Mouse (Mus musculus) adrenal gland, postnatal 14 days (tissue): ENCODE results near the gene Nfyc. TPM values are rescaled to one million over a fixed set of nuclear protein-coding genes. Genes with fewer than 3 reads are reported as not detected.

Experiments
- DNase-seq: peaks from one replicate; pipeline ENCODE4 v3.0.0; 2021; ENCODE audit warnings: mixed read lengths
- total RNA-seq: library from RNA; stranded (reverse); gene quantifications from 2 replicates; pipeline ENCODE4 v1.2.3, GENCODE M21; 2021

Gene Nfyc
- total RNA-seq, 1 experiment from 2014 or later: 58.8 TPM

- DNase-seq: no peak
Observed at GRCm38 (mm10) chr4:120749601-120750000, 81.8 kb downstream of the Nfyc start.

DNA sequence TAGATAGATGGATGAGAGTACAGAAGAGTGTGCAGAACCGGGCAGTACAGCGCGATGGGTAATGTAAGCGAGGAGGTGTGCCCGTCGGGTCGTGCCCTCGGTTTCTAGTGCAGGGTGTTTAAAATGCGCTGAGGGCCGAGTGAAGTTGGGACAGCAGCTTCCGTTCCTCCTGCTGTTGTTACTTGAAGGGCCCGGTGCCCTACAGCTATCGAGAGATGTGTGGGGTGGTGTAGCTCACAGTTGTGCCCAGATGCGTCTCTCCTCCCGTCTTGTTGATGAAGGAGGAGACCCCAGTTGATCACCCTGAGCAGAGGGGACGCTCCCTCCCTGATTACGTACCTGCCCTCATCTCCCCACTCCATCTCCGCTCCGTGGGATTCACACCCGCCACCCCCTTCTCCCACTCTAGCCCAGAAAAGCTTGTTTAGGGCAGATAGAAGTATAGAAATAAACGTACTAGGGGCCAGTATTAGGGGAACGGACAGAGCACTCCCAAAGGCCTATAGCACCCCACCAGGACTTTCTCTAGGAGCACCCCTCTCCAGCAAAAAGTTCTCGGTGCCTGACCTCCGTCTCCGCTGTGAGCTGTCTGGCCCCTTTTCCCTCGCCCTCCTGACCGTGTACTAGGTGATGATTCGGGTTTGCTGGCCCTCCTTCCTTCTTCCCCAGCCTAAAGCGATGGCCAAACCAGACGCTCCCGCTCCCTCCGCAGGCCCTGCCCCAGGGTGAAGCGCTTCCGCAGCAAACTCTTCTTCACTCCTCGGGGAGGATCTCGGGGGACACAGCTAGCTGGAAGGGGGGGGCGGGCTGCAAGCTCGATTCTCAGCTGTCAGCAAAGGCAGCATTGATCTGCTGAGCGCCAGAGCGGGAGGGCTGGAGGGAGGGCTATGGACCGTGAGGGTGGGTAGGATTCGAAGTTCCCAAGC lies 83.2 kb downstream of the Nfyc start, which contains the start of gene Kcnq4:
Kcnq4 (minus strand) TSS at position 672 of the 926 bp plus-strand sequence.
- no peak for DNase-seq

DNA sequence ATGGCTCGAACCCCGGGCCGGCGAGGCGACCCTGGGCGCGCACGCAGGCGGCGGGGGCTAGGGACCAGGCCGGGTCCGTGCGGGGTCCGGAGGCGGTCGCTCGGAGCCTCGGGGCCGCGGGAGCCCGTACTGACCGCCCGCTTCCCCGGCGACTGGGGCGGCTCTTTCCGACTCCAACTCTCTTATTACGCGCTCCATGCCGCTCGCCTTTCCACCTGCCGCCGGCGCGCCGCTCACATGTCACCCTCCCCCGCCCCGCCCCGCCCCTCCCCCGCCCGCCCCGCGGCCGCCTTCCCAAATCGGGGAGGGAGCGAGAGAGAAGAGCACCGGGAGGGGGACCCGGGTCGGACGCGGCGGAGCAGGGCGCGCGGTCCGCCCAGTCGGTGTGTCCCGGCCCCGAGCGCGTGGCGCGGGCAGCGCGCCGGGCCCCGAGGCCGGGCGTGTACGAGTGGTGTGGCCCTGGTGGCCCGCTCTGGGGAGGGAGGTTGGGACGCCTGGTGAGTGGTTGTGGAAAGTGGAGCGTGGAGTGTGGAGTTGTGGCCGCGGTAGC lies 84.1 kb downstream of the Nfyc start:
- DNase-seq: peak; percentile 60

DNA sequence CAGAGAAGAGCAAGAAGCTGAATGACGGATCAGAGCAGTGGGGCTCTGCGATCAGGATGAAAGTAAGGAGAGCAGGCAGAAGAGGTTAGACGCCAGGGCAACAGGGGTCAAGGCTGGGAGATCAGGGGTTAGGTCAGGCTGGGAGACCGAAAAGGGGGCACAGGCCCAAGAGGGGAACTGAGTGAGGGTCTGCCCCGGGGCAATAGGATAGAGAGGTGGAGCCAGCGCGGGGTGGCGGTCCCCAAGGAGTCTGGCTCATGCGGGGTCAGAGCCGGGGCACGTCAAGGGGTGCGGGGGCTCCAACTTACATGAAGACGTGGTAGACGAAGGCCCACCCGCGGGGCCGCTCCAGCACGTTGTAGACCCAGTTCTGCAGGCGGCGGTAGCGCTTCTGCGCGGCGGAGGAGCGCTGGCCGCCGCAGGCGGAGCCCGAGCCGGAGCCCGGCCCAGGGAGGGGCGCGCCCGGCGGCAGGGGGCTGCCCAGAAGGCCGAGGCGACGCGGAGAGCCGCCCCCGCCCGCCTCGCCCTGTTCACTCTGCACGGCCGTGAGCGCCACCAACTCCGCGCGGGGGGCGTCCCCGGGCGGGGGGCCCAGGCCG lies 84.7 kb downstream of the Nfyc start:
- peak; percentile 31 for DNase-seq

DNA sequence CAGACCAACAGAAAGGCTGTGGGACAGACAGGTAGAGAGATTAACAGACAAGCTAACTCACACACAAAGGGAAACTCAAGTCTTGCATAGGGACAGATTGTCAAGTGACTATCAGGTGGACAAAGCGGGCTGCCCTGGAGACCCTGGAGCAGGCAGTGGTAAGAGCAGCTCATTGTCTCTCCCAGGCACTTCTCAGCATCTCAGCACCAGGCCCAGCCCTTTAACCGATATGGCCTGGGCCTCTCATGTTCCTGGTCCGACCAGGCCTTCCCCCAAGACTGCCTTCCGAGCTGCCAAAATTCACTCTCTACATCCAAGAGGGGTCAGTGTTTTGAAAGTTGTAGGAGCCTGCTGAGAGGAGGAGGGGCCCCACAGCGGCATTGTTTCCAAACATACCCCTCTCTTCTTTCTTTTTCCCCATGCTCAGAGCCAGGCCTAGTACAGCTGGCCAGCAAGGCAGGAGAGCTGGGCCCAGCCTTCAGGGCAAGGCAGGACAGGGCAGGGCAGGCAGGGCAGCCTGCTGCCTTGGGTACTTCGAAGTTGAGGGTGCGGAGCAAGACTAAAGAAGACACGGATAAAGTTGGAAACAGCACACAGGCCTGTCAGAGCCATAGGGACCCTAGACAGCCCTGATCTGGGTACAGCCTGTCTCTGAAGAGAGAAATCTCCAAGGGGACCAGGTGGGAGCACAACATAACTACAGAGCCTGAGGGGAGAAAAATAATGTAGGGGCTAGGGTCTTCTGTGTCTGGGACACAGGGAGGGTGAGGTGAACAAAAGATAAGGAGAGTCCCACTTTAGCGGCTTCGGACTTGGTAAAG lies 85.4 kb downstream of the Nfyc start:
- DNase-seq: no peak

DNA sequence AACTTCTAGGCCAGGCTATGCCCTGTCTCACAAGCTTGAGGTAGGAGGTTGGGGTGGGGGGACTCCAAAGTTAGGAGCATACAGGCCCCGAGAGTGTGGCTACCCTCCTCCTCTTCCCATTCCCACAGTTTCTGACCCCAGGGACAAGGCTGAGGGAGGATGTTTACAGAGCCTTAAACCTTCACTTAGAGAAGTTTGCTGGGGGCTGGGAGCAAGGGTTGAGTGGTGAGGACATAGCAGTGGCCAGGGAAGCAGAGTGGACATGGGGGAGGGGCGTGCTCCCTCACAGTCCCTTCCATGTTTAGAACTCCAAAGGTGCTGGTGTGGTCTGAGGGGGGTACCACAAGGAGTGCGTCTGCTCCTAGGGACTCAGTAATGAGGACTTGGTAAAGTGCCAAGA lies 87.7 kb downstream of the Nfyc start:
- no peak for DNase-seq

- DNase-seq: peak; percentile 84
Observed at GRCm38 (mm10) chr4:120741303-120741702, 90.1 kb downstream of the Nfyc start.

GRCm38 (mm10) chr4:120734012-120734622 lies 97.3 kb downstream of the Nfyc start:
- no peak for DNase-seq

- DNase-seq: no peak
Observed at GRCm38 (mm10) chr4:120732737-120733136, 98.6 kb downstream of the Nfyc start.

DNA sequence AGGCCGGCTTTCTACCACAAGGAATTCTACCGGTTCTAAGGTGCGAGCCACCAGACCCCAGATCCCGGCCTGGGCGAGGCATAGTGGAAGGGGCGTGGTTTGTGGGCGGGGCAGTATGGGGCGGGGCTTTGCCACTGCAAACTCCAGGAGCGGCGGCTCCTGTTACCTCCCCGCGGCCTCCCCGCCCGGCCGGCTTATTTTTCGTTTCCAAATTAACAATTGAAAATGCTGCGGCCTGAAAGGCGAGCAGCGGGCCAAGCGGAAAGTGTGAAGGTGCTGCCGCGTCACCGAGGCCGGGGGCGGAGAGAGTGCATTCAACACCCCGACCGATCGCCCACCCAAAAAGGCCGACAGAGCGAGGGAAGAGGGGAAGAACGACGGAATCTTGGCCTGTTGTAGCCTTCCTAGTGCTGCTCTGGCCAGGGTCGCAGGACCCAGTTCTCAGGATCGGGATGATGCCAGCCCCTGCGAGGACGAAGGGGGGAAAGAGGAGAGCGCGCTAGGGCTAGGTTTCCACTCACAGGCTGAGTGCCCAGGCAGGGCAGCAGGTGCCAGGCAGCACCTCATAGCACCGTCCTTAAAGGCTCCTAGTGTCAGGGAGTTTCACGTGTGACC lies 100.2 kb downstream of the Nfyc start:
- peak; percentile 84 for DNase-seq

DNA sequence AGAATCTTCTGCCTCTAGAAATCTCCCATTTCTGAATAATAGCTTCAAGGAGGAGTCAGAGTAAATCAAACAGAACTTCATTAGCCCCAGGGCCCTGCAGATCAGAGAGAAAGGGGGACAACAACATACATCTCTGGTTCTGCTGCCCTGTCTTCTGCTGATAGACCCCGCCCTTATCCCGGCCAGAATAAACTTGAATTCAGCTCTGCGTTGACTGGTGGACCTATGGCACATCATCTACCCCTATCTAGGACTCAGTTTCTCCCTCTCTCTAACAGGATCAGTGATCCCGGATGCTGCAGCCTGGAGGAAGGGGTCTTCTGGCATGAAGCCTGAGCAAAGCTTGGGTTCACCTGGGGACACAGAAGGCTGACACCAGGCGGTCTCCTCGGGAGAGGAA lies 100.8 kb downstream of the Nfyc start:
- DNase-seq: no peak

DNA sequence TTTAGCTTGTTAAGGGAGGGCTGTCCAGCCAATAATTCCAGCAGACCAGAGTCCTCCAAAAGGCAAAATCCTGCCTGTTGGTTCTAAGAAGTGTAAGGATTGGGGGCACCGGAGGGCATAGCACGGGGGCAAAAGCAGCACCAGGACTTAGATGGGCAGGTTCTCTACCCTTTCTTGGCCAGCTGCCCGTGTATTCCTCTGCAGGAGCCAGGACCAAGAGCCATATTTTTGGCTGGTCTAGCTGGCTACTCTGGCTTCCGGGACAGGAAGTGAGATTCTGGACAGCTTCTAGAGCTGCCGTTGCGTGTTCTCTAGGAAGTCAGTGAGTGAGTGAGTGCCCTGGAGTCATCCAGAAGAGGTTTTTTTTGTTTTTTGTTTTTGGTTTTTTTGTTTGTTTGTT lies 101.2 kb downstream of the Nfyc start:
- peak; percentile 60 for DNase-seq

- DNase-seq: no peak
Observed at GRCm38 (mm10) chr4:120729441-120729840, 101.9 kb downstream of the Nfyc start.

DNA sequence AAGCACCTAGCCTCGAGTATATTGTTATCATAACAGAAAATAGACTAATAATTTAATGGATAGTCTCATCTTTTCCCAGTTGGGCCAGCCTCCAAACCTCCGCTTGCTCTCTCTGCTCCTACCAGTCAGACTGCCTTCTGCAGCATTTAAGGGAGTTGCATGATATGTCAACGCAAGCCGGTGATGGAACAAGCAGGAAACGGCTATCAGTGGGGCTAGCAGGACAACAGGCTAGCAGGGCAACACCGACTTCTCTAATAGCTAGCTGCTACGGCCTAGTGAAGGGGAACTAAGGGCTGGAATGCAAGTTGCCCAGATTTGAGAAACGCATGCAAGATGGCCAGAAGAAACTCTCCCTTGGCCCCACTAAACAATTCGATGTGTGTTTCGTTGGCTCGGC lies 103.5 kb downstream of the Nfyc start:
- DNase-seq: no peak

DNA sequence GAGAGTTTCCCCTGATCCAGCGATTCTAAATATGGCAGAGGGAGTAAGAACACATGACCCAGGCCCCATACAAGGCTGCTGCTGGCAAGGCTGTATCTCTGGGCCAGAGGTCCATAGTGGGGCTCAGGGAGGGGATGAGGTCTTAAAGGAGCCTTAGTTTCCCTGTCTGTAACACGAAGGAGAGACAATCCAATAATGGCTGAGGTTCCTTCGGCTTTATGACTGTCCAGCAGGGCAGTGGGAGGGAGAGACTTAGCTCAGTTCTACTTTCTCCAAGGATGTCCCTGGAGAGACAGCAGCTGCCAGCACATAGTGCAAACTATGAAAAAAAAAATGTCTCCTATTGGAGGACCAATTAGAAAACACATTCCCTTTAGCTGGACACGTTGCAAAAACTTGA lies 105.2 kb downstream of the Nfyc start:
- DNase-seq: peak; percentile 34

GRCm38 (mm10) chr4:120725516-120726090 lies 105.8 kb downstream of the Nfyc start:
- DNase-seq: no peak

DNA sequence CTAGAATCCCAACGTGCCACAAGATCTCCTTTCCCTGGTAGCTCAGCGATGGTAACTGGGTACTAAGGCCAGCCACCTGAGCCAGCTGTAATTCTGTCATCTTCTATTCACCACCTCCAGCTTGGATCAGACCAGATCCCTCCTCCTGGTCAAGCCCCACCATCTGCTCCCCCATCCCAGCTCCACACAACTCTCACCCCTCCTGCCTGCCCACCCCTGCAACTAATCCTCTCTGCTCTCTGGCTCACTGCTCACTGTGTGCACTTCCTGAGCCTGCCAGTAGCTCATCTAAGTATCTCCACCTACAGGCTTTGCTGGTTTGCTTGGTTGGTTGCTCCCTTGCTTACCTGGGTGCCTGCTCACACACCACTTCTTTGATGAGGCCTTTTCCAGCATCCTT lies 109.8 kb downstream of the Nfyc start:
- DNase-seq: no peak

DNA sequence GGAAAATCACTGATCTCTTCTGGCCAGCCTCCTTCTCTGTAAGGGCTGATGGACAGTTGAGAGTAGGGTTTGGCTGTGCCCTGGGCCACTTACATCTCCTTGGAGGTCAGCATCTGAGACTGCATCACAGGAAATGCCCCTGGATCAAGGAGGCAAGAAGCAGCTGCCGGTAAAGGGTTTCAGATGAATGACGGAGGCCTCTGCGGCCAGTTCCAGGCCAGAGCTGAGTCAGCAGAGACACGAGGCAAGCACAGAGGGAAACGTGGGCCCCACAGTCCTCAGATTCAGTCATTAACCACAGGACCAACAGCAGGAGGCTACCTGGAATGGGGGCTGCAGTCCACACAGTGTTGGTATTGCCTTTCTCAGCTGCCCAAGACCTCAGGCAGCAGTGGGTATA lies 112.2 kb downstream of the Nfyc start:
- DNase-seq: no peak

DNA sequence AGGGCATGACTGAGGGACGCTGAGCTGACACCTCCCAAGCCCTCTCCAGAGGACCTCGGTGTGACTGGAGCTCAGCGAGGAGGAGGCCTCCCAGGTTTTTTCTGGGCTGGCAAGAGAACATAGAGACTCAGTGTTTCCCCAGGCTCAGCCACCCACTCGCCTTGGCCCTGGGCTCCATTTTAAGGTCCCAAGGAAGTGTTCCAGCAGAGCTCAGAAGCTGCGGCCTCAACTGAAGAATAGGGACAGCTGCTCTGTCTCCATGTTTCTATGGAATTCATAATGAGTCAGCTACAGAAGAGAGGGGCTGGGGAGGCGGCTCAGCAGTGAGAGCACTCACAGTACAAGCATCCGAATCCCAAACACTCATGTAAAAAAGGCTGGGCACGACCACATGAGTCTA lies 113.8 kb downstream of the Nfyc start:
- DNase-seq: no peak

DNA sequence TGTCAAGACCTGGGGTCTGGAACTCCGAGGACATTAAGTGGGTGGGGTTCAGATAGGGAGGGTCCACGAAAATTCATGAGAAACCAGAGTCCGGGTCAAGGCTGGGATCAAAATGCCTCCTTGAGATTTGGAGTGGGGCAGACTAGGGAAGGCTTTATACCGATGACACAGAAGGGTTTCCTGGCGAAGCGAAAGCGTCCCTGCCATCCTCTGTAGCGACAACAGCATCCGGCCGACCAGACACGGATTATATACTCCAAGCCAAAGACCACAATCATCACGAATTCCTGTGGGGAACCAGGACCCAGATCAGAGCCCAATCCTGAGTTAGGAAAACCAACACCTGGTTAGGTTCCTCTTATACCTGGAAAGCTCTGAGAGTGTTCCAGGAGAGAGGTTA lies 114.6 kb downstream of the Nfyc start:
- DNase-seq: no peak

DNA sequence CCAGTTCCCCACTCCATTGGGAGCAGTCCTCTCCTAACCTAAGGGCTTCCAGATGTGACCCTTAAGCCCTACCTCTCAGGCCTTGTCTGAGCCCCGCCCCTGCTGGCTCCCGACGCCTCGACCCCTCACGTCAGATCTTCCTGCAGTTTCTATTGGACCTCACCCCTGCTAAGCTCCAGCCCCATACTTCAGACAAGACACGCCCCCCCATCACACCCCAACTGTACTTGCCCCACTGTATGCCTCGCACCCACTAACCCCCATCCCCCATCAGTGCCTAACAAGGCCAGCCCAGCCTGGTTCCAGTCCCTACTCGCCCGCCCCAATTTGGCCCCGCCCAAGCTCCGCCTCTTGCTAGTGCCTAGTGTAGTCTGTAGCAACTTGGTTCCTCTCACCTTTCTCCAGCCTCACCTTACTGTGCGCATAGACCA lies 115.2 kb downstream of the Nfyc start:
- peak; percentile 78 for DNase-seq
